Mouse (Mus musculus): ENCODE data around the gene Ttf1.

GRCm38 (mm10) chr2:29051932-29052331 lies 8.1 kb upstream of the Ttf1 start:
- no peak for TF ChIP-seq GATA1 (IDR thresholded peaks at IDR 0.05; ENCODE audit: low read length)
- TF ChIP-seq TAL1 (IDR thresholded peaks at IDR 0.05; ENCODE audit: low read length): no peak
